Mouse (Mus musculus) forebrain, embryonic 11.5 days (tissue): ENCODE measurements at regions not wholly inside any gene's neighbourhood (a gene's known extent, or its start where the extent isn't known, plus 50 kb on each side); places are given as distances from the start of the nearest gene placed in this dataset.

Experiments used
- ATAC-seq: fragments of 200-750 bp; cut with Nextera tagmentation; replicated peaks from 2 replicates; pipeline ENCODE4 v1.8.0; 2017; ENCODE audit warnings: moderate TSS enrichment; ENCODE audit not compliant: low FRiP score
- DNase-seq: peaks from one replicate; pipeline ENCODE4 v3.0.0-alpha.2; 2017; ENCODE audit warnings: low spot score
- H3K27ac ChIP-seq: fragments of 300-500 bp; sonication (generic); 2 replicates; pipeline ENCODE4 v1.5.1; 2014; ENCODE audit warnings: low read depth, low read length
- H3K27me3 ChIP-seq: fragments of 300-500 bp; sonication (generic); 2 replicates; pipeline ENCODE4 v1.6.1; 2014; ENCODE audit warnings: mild to moderate bottlenecking, low read length, mixed read lengths; ENCODE audit not compliant: control insufficient read depth, insufficient read depth
- H3K36me3 ChIP-seq: fragments of 300-500 bp; sonication (generic); 2 replicates; pipeline ENCODE4 v1.6.1; 2014; ENCODE audit warnings: mild to moderate bottlenecking, low read length, moderate library complexity, mixed read lengths; ENCODE audit not compliant: control insufficient read depth, insufficient read depth
- H3K4me1 ChIP-seq: fragments of 300-500 bp; sonication (generic); replicated peaks from 2 replicates; pipeline ENCODE4 v1.6.1; 2014; ENCODE audit warnings: low read length, mixed read lengths; ENCODE audit not compliant: control insufficient read depth, insufficient read depth
- H3K4me2 ChIP-seq: fragments of 300-500 bp; sonication (generic); 2 replicates; pipeline ENCODE4 v1.6.1; 2014; ENCODE audit warnings: low read depth, mild to moderate bottlenecking, low read length, moderate library complexity, mixed read lengths; ENCODE audit not compliant: severe bottlenecking
- H3K4me3 ChIP-seq: fragments of 300-500 bp; sonication (generic); 2 replicates; pipeline ENCODE4 v1.5.1; 2014; ENCODE audit warnings: low read depth, low read length
- H3K9ac ChIP-seq: fragments of 300-500 bp; sonication (generic); 2 replicates; pipeline ENCODE4 v1.6.1; 2014; ENCODE audit warnings: low read length
- H3K9me3 ChIP-seq: fragments of 300-500 bp; sonication (generic); 2 replicates; pipeline ENCODE4 v1.6.1; 2016; ENCODE audit warnings: low read length, mixed read lengths; ENCODE audit not compliant: control insufficient read depth
- WGBS: fragments of 180-500 bp; shearing (Covaris S2); extraction: QIAGEN DNeasy Blood & Tissue Kit; methylation state at CpG from one replicate; pipeline ENCODE4 v1.1.7; 2014; 5-methylcytosine and 5-hydroxymethylcytosine counted together

- ATAC-seq (no peak), DNase-seq (no peak)
- Histone ChIP-seq H3K27ac (no peak overlapping the region), H3K9me3 (no peaks in the 10 kb centered on the region), H3K4me2 (no peak overlapping the region), H3K4me3 (no peak overlapping the region), H3K27me3 (no peaks in the 10 kb centered on the region), H3K4me1 (no peaks in the 10 kb centered on the region), H3K36me3 (no peaks in the 10 kb centered on the region), H3K9ac (no peak overlapping the region)
- WGBS = 88% methylated on average over 1 of the region's 1 CpGs
Observed at GRCm38 (mm10) chr15:68394749-68395148, 1894.0 kb upstream of the Lrrc6 start.

- DNase-seq (no peak), ATAC-seq (no peak)
- H3K4me2 ChIP-seq = no peak overlapping the region
- no peaks in the 10 kb centered on the region for H3K27me3 ChIP-seq
- H3K27ac ChIP-seq = no peak overlapping the region
- no peaks in the 10 kb centered on the region for H3K36me3 ChIP-seq
- no peak overlapping the region for H3K4me3 ChIP-seq
- H3K9me3 ChIP-seq = no peaks in the 10 kb centered on the region
- WGBS = 89% methylated on average over 4 of the region's 4 CpGs
- H3K9ac ChIP-seq = no peak overlapping the region
- H3K4me1 ChIP-seq = no peaks in the 10 kb centered on the region
Observed at GRCm38 (mm10) chr15:68394157-68394556, 1893.4 kb upstream of the Lrrc6 start.

GRCm38 (mm10) chr15:68391737-68392136 is 1891.0 kb upstream of the Lrrc6 start:
- 56% methylated on average over 1 of the region's 1 CpGs for WGBS
- DNase-seq (no peak), ATAC-seq (no peak)
- Histone ChIP-seq H3K27ac (no peak overlapping the region), H3K4me2 (no peak overlapping the region), H3K9me3 (no peaks in the 10 kb centered on the region), H3K4me1 (no peaks in the 10 kb centered on the region), H3K27me3 (no peaks in the 10 kb centered on the region), H3K4me3 (no peak overlapping the region), H3K9ac (no peak overlapping the region), H3K36me3 (no peaks in the 10 kb centered on the region)

- Histone ChIP-seq H3K27me3 (no peaks in the 10 kb centered on the region), H3K4me1 (no peaks in the 10 kb centered on the region), H3K9me3 (no peaks in the 10 kb centered on the region), H3K9ac (no peak overlapping the region), H3K4me2 (no peak overlapping the region), H3K36me3 (no peaks in the 10 kb centered on the region), H3K4me3 (no peak overlapping the region), H3K27ac (no peak overlapping the region)
- DNase-seq = no peak
- ATAC-seq = no peak
- WGBS = 79% methylated on average over 5 of the region's 5 CpGs
Observed at GRCm38 (mm10) chr15:68389855-68390254, 1889.1 kb upstream of the Lrrc6 start.

- DNase-seq = no peak
- Histone ChIP-seq H3K4me2 (no peak overlapping the region), H3K27me3 (no peaks in the 10 kb centered on the region), H3K36me3 (no peaks in the 10 kb centered on the region), H3K27ac (no peak overlapping the region), H3K9me3 (no peaks in the 10 kb centered on the region), H3K4me3 (no peak overlapping the region), H3K4me1 (no peaks in the 10 kb centered on the region), H3K9ac (no peak overlapping the region)
- WGBS = 86% methylated on average over 4 of the region's 4 CpGs
- no peak for ATAC-seq
Observed at GRCm38 (mm10) chr15:68387349-68388065, 1886.8 kb upstream of the Lrrc6 start.

- DNase-seq (no peak), ATAC-seq (no peak)
- no peak overlapping the region for H3K27ac ChIP-seq
- H3K9ac ChIP-seq = no peak overlapping the region
- no peaks in the 10 kb centered on the region for H3K9me3 ChIP-seq
- no peaks in the 10 kb centered on the region for H3K36me3 ChIP-seq
- WGBS = 65% methylated on average over 10 of the region's 10 CpGs
- no peaks in the 10 kb centered on the region for H3K4me1 ChIP-seq
- no peaks in the 10 kb centered on the region for H3K27me3 ChIP-seq
- H3K4me3 ChIP-seq = no peak overlapping the region
- no peak overlapping the region for H3K4me2 ChIP-seq
Observed at GRCm38 (mm10) chr15:68384571-68385335, 1884.0 kb upstream of the Lrrc6 start.

GRCm38 (mm10) chr15:68375166-68375565 is 1874.5 kb upstream of the Lrrc6 start:
- no peak overlapping the region for H3K4me3 ChIP-seq
- ATAC-seq (no peak), DNase-seq (no peak)
- no peak overlapping the region for H3K4me2 ChIP-seq
- H3K27ac ChIP-seq = no peak overlapping the region
- no peaks in the 10 kb centered on the region for H3K9me3 ChIP-seq
- no peaks in the 10 kb centered on the region for H3K27me3 ChIP-seq
- 54% methylated on average over 1 of the region's 1 CpGs for WGBS
- H3K36me3 ChIP-seq = no peaks in the 10 kb centered on the region
- no peak overlapping the region for H3K9ac ChIP-seq
- no peaks in the 10 kb centered on the region for H3K4me1 ChIP-seq

- Histone ChIP-seq H3K36me3 (no peaks in the 10 kb centered on the region), H3K9ac (no peak overlapping the region), H3K4me2 (no peak overlapping the region), H3K9me3 (no peaks in the 10 kb centered on the region), H3K4me1 (no peaks in the 10 kb centered on the region), H3K27ac (no peak overlapping the region), H3K27me3 (no peaks in the 10 kb centered on the region), H3K4me3 (no peak overlapping the region)
- DNase-seq (no peak), ATAC-seq (no peak)
- WGBS = 83% methylated on average over 3 of the region's 3 CpGs
Observed at GRCm38 (mm10) chr15:68366816-68367215, 1866.1 kb upstream of the Lrrc6 start.
